9 mouse cellular contexts compared by ENCODE assay signal in genomic region chr11:7064484-7065185, GRCm38 (mm10). TPM values are rescaled to one million over a fixed set of nuclear protein-coding genes. Genes with fewer than 3 reads are reported as not detected.
DNase-seq lines count a peak whose midpoint lies in the region; ATAC-seq and TF ChIP-seq lines count a peak whose summit lies in the region.
"Had no signal": no experiment of that assay in that cellular context is flagged by ENCODE, and none has a peak within 500 bp of the region (broad histone marks: within the 10 kb centered on the region; RNA-seq: fewer than 3 reads in every experiment).

No protein-coding gene starts in this region.

- no peaks in the 10 kb centered on the region for H3K36me3 ChIP-seq in lung, embryonic 14.5 days (ENCODE audit: insufficient read depth)
- no peaks in the 10 kb centered on the region for H3K36me3 ChIP-seq in intestine, embryonic 16.5 days (ENCODE audit: control insufficient read depth, insufficient read depth, low read length)
- H3K36me3 ChIP-seq in midbrain, embryonic 14.5 days (ENCODE audit: control insufficient read depth, insufficient read depth, low read length), result no peaks in the 10 kb centered on the region

- DNase-seq in lung, embryonic 14.5 days, result peak; percentile 60
- DNase-seq in lung, adult 18-20 months, result no peak
- peak; percentile 19 for DNase-seq in embryo, embryonic 9.5 days (ENCODE audit: extremely low spot score)
- peak; percentile 55 for DNase-seq in midbrain, embryonic 14.5 days
- DNase-seq in frontal cortex, adult 2 months (ENCODE audit: extremely low spot score in 1 of 2, low spot score in 1 of 2), result no peak
- no peak for DNase-seq in left cerebral cortex, postnatal 14 days (ENCODE audit: low spot score in 2 of 2)
- DNase-seq in spleen, adult 18-20 months, result no peak

- no peak overlapping the region for H3K27ac ChIP-seq in lung, embryonic 14.5 days (ENCODE audit: low read depth)
- H3K27ac ChIP-seq in intestine, embryonic 16.5 days (ENCODE audit: low read length), result no peak overlapping the region
- H3K27ac ChIP-seq in midbrain, embryonic 14.5 days (replicated peaks; ENCODE audit: low read depth, low read length), result no peak overlapping the region

- intact Hi-C loops in left cerebral cortex, postnatal 14 days (cut with DNase I), result loop anchor here (5.0 to 10.0 kb wide), 2 partner anchors 100 to 162 kb away; no protein-coding TSS in a partner anchor

- no peaks in the 10 kb centered on the region for H3K9me3 ChIP-seq in lung, embryonic 14.5 days (ENCODE audit: low read depth, low read length)
- H3K9me3 ChIP-seq in intestine, embryonic 16.5 days (ENCODE audit: control insufficient read depth, low read length), result no peaks in the 10 kb centered on the region
- no peaks in the 10 kb centered on the region for H3K9me3 ChIP-seq in midbrain, embryonic 14.5 days (ENCODE audit: control insufficient read depth, low read length)

- peak overlapping the region; percentile 52 for H3K4me3 ChIP-seq in lung, embryonic 14.5 days (ENCODE audit: low read depth, low read length)
- H3K4me3 ChIP-seq in intestine, embryonic 16.5 days (ENCODE audit: low read length), result peak overlapping the region; percentile 64
- peak overlapping the region; percentile 63 for H3K4me3 ChIP-seq in midbrain, embryonic 14.5 days (replicated peaks; ENCODE audit: low read depth, low read length)

- TF ChIP-seq CTCF in lung, embryonic 14.5 days (IDR thresholded peaks at IDR 0.05; ENCODE audit: low read depth), result no peak

- ATAC-seq in lung, embryonic 14.5 days (ENCODE audit: insufficient read depth), result peak; percentile 29; the same call in 1 of the 2 replicates
- ATAC-seq in intestine, embryonic 16.5 days, result peak; percentile 59; the same call in 1 of the 2 replicates
- ATAC-seq in midbrain, embryonic 14.5 days (ENCODE audit: low FRiP score, low TSS enrichment), result no peak

- H3K27me3 ChIP-seq in lung, embryonic 14.5 days (ENCODE audit: insufficient read depth, low read length), result peaks cover 50% of the 10 kb centered on the region
- peaks cover 45% of the 10 kb centered on the region for H3K27me3 ChIP-seq in intestine, embryonic 16.5 days (replicated peaks; ENCODE audit: control insufficient read depth, insufficient read depth, low read length)
- peaks cover 27% of the 10 kb centered on the region for H3K27me3 ChIP-seq in midbrain, embryonic 14.5 days (ENCODE audit: control insufficient read depth, insufficient read depth, low read length)

- H3K9ac ChIP-seq in lung, embryonic 14.5 days, result no peak overlapping the region
- H3K9ac ChIP-seq in intestine, embryonic 16.5 days (ENCODE audit: low read depth, low read length), result no peak overlapping the region; the same call in 1 of the 2 replicates
- peak overlapping the region; percentile 73 for H3K9ac ChIP-seq in midbrain, embryonic 14.5 days (replicated peaks; ENCODE audit: low read length)

- peak overlapping the region; percentile 86 for H3K4me2 ChIP-seq in lung, embryonic 14.5 days
- peak overlapping the region; percentile 96 for H3K4me2 ChIP-seq in intestine, embryonic 16.5 days (ENCODE audit: low read depth, low read length)
- peak overlapping the region; percentile 90 for H3K4me2 ChIP-seq in midbrain, embryonic 14.5 days (ENCODE audit: low read length)

- H3K4me1 ChIP-seq in lung, embryonic 14.5 days (ENCODE audit: insufficient read depth), result peaks cover 2% of the 10 kb centered on the region; the same call in 1 of the 2 replicates
- H3K4me1 ChIP-seq in intestine, embryonic 16.5 days (ENCODE audit: control insufficient read depth, insufficient read depth, low read length), result peaks cover 13% of the 10 kb centered on the region
- H3K4me1 ChIP-seq in midbrain, embryonic 14.5 days (ENCODE audit: control insufficient read depth, insufficient read depth, low read length), result peaks cover 24% of the 10 kb centered on the region

- WGBS in lung, embryonic 14.5 days, result 1% methylated on average over 26 of the region's 26 CpGs
- WGBS in intestine, embryonic 16.5 days, result 2% methylated on average over 26 of the region's 26 CpGs
- WGBS in midbrain, embryonic 14.5 days, result 3% methylated on average over 26 of the region's 26 CpGs

RNA-seq across cellular contexts. Expression of gene Adcy1, which starts 1.3 kb away (rescaled TPM):
- 1.5 TPM in 2 replicates for polyA plus RNA-seq in lung, embryonic 14.5 days (2014; fragmentation: Nextera tagmentation; extraction: Ambion mirVana)
- 0.68 and 0.72 TPM in 2 replicates for polyA plus RNA-seq in intestine, embryonic 16.5 days (2015; fragmentation: Nextera tagmentation; extraction: Ambion mirVana)
- polyA plus RNA-seq in midbrain, embryonic 14.5 days (2014; fragmentation: Nextera tagmentation; extraction: Ambion mirVana), result 9.9 and 10.7 TPM in 2 replicates
- 93.6 and 108 TPM in 2 replicates for polyA plus RNA-seq in frontal cortex, adult 2 months (2012; rRNA removed)
- total RNA-seq in left cerebral cortex, postnatal 14 days (2021), result 100 to 1,000 TPM; 319 to 338 TPM
- total RNA-seq: hematopoietic stem cell, adult 5-6 weeks had no signal

Comparison
In these comparisons a context has a peak if more than half of its experiments do, and no peak if none do; other contexts are left out.
1. DNase-seq: peak in lung, embryonic 14.5 days (single experiment), embryo, embryonic 9.5 days (single experiment) and midbrain, embryonic 14.5 days (single experiment); none in lung, adult 18-20 months (0 of 2), frontal cortex, adult 2 months (0 of 2), left cerebral cortex, postnatal 14 days (0 of 2) and spleen, adult 18-20 months (0 of 2).
2. Peak in every context shown above with its lines, with median percentiles within 50 percentile points of each other: H3K4me2 ChIP-seq and H3K4me3 ChIP-seq.